7 mouse cellular contexts compared by ENCODE assay signal in genomic region chr5:100158791-100159637, GRCm38 (mm10). TPM values are rescaled to one million over a fixed set of nuclear protein-coding genes. Genes with fewer than 3 reads are reported as not detected.
DNase-seq lines count a peak whose midpoint lies in the region; TF ChIP-seq lines count a peak whose summit lies in the region.

No protein-coding gene starts in this region.

- peak overlapping the region; percentile 33 for H3K4me3 ChIP-seq in embryonic fibroblast, embryonic 13.5 days (ENCODE audit: insufficient read depth, low read length)
- H3K4me3 ChIP-seq in hindbrain, embryonic 10.5 days = peak overlapping the region; percentile 81
- H3K4me3 ChIP-seq in small intestine, adult 2 months (ENCODE audit: low read depth, low read length) = peak overlapping the region; percentile 67

- no peaks in the 10 kb centered on the region for H3K4me1 ChIP-seq in embryonic fibroblast, embryonic 13.5 days (ENCODE audit: control insufficient read depth, insufficient read depth, low read length)
- peaks cover 15% of the 10 kb centered on the region for H3K4me1 ChIP-seq in hindbrain, embryonic 10.5 days (replicated peaks)
- no peaks in the 10 kb centered on the region; the same call in 1 of the 2 replicates for H3K4me1 ChIP-seq in small intestine, adult 2 months (ENCODE audit: control insufficient read depth, insufficient read depth, insufficient read length, low read length)

- TF ChIP-seq POLR2A in embryonic fibroblast, embryonic 13.5 days (IDR thresholded peaks at IDR 0.05; ENCODE audit: low read depth, low read length) = no peak
- TF ChIP-seq POLR2A in small intestine, adult 2 months (IDR thresholded peaks at IDR 0.05; ENCODE audit: low read depth, low read length) = no peak

- no peaks in the 10 kb centered on the region for H3K36me3 ChIP-seq in hindbrain, embryonic 10.5 days
- no peaks in the 10 kb centered on the region for H3K36me3 ChIP-seq in small intestine, adult 2 months (ENCODE audit: control insufficient read depth, insufficient read depth, low read length)

- under 1% methylated on average over 95 of the region's 101 CpGs for WGBS in hindbrain, embryonic 10.5 days
- WGBS in small intestine, adult 2 months = under 1% methylated on average over 78 of the region's 101 CpGs

- peaks cover 60% of the 10 kb centered on the region for H3K27me3 ChIP-seq in hindbrain, embryonic 10.5 days (ENCODE audit: insufficient read depth, poor library complexity, severe bottlenecking)
- peaks cover 35% of the 10 kb centered on the region for H3K27me3 ChIP-seq in small intestine, adult 2 months (ENCODE audit: control insufficient read depth, insufficient read depth, low read length)

- no peak for TF ChIP-seq CTCF in embryonic fibroblast, embryonic 13.5 days (IDR thresholded peaks at IDR 0.05; ENCODE audit: borderline replicate concordance, insufficient read depth, low read length)
- no peak for TF ChIP-seq CTCF in small intestine, adult 2 months (IDR thresholded peaks at IDR 0.05; ENCODE audit: extremely low read depth, insufficient read length, insufficient replicate concordance, low read depth, low read length)

- DNase-seq in Muller cell, postnatal 12 days (ENCODE audit: inconsistent ontology term) = peak; percentile 40
- DNase-seq in adrenal gland, postnatal 36 days = peak; percentile 56 to 67
- peak; percentile 62 for DNase-seq in hindbrain, embryonic 10.5 days (ENCODE audit: low spot score)
- DNase-seq in layer of hippocampus, postnatal 14 days (ENCODE audit: low spot score in 2 of 2) = peak; percentile 33 to 36
- DNase-seq in lung, postnatal 36 days = peak; percentile 15

- H3K9me3 ChIP-seq in hindbrain, embryonic 10.5 days = no peaks in the 10 kb centered on the region

- no peak overlapping the region for H3K27ac ChIP-seq in embryonic fibroblast, embryonic 13.5 days (ENCODE audit: insufficient read depth, low read length)
- peak overlapping the region; percentile 88 for H3K27ac ChIP-seq in hindbrain, embryonic 10.5 days
- H3K27ac ChIP-seq in small intestine, adult 2 months (ENCODE audit: insufficient read depth, low read depth, low read length) = no peak overlapping the region

RNA-seq across cellular contexts. Expression of gene Tmem150c, which starts 0.6 kb away (rescaled TPM):
- total RNA-seq in adrenal gland, postnatal 36 days (2021) = 10 to 100 TPM; 12.2 to 19.0 TPM
- not detected in 2 replicates for polyA plus RNA-seq in embryonic fibroblast, embryonic 13.5 days (2011; ENCODE audit: insufficient read length, low read depth, missing spikeins)
- 3.2 and 3.8 TPM in 2 replicates for polyA plus RNA-seq in hindbrain, embryonic 10.5 days (2016; fragmentation: Nextera tagmentation; extraction: Ambion mirVana)
- 10 to 100 TPM; 69.3 to 71.7 TPM for total RNA-seq in layer of hippocampus, postnatal 14 days (2021)
- 0.04 and 0.06 TPM in 2 replicates for polyA plus RNA-seq in small intestine, adult 2 months (2012; rRNA removed)
